Mouse (Mus musculus) heart, postnatal 10 days (tissue): ENCODE data around the gene Lrrc43. TPM values are rescaled to one million over a fixed set of nuclear protein-coding genes. Genes with fewer than 3 reads are reported as not detected.

Experiments
- DNase-seq, 2 experiments: peaks; one replicate each; pipeline ENCODE4 v3.0.0; 2021
- intact Hi-C: fragments of 180-260 bp; cut with DNase I; formaldehyde crosslinking; loops from one replicate; pipeline ENCODE4 v1.15.1; 2025
- microRNA-seq, 2 experiments: library from miRNA; unstranded; fragments of <30 nt; microRNA quantifications; one replicate each; pipeline ENCODE4 v1.2.0; 2022
- total RNA-seq, 2 experiments: library from RNA; stranded (reverse); gene quantifications; 2 replicates each; pipeline ENCODE4 v1.2.3; 2021

Lrrc43 gene
- total RNA-seq, 2 experiments from 2014 or later = not detected

- intact Hi-C loops = no loop called here
- DNase-seq = no peak
Measured at GRCm38 (mm10) chr5:123512102-123512501, 23.0 kb downstream of the Lrrc43 start.

GRCm38 (mm10) chr5:123514871-123515270, 25.8 kb downstream of the Lrrc43 start:
- DNase-seq = no peak
- intact Hi-C loops = no loop called here

GRCm38 (mm10) chr5:123520666-123521065, 31.6 kb downstream of the Lrrc43 start:
- no peak for DNase-seq
- intact Hi-C loops = no loop called here

GRCm38 (mm10) chr5:123521621-123522020, 32.5 kb downstream of the Lrrc43 start:
- DNase-seq = no peak
- intact Hi-C loops = no loop called here

- no peak for DNase-seq
Measured at GRCm38 (mm10) chr5:123522166-123522565, 33.1 kb downstream of the Lrrc43 start.

GRCm38 (mm10) chr5:123523692-123524392, 34.7 kb downstream of the Lrrc43 start, which contains the start of gene Diablo:
Gene Diablo (minus strand): TSS chr5:123524176.
- intact Hi-C loops = no loop called here
- peak; percentile 99 for DNase-seq

More at GRCm38 (mm10) chr5:123522166-123522565, 33.1 kb downstream of the Lrrc43 start:
- intact Hi-C loops = no loop called here

- no peak for DNase-seq
- intact Hi-C loops = no loop called here
Measured at GRCm38 (mm10) chr5:123524393-123524750, 35.3 kb downstream of the Lrrc43 start.

GRCm38 (mm10) chr5:123525281-123525680, 36.2 kb downstream of the Lrrc43 start, which contains the start of gene Gm49027:
Gene Gm49027 (minus strand): TSS chr5:123525488.
- no peak for DNase-seq
- intact Hi-C loops = no loop called here

- intact Hi-C loops = no loop called here
- DNase-seq = no peak
Measured at GRCm38 (mm10) chr5:123525916-123526495, 36.9 kb downstream of the Lrrc43 start.

- intact Hi-C loops = no loop called here
- no peak for DNase-seq
Measured at GRCm38 (mm10) chr5:123528641-123529040, 39.5 kb downstream of the Lrrc43 start.

- intact Hi-C loops = no loop called here
- no peak for DNase-seq
Measured at GRCm38 (mm10) chr5:123530056-123530455, 41.0 kb downstream of the Lrrc43 start.

GRCm38 (mm10) chr5:123533801-123534200, 44.7 kb downstream of the Lrrc43 start:
- DNase-seq = no peak
- intact Hi-C loops = no loop called here

GRCm38 (mm10) chr5:123555693-123556092, 66.6 kb downstream of the Lrrc43 start:
- intact Hi-C loops = no loop called here
- peak in 1 of 2 experiments; percentile 21 for DNase-seq

- peak; percentile 69 to 73 for DNase-seq
- intact Hi-C loops = no loop called here
Measured at GRCm38 (mm10) chr5:123556451-123556850, 67.3 kb downstream of the Lrrc43 start.

Small RNAs within 50 kb of the gene (microRNA-seq; reads per million reads assigned to microRNA genes)
- gene Mir7647 = 1.7 to 2.6 reads per million in 2 experiments

Other genes with a start within 250 kb of the Lrrc43 start
- gene Wdr66, start 237.2 kb upstream of the Lrrc43 start, total RNA-seq = 1 to 10 TPM; 1.5 to 1.7 TPM
- 10 to 100 TPM; 11.9 to 14.2 TPM for gene Bcl7a, start 145.5 kb upstream of the Lrrc43 start, total RNA-seq
- 10 to 100 TPM; 24.7 to 26.3 TPM for gene Mlxip, start 94.5 kb upstream of the Lrrc43 start, total RNA-seq
- not detected for gene Il31, start 184 bp downstream of the Lrrc43 start, total RNA-seq
- gene B3gnt4, start 21.2 kb downstream of the Lrrc43 start, total RNA-seq = not detected
- gene Diablo, start 34.9 kb downstream of the Lrrc43 start, total RNA-seq = 10 to 100 TPM; 54.5 to 59.1 TPM
- not detected for gene Gm49027, start 36.2 kb downstream of the Lrrc43 start, total RNA-seq
- 10 to 100 TPM; 34.6 to 34.8 TPM for gene Vps33a, start 83.7 kb downstream of the Lrrc43 start, total RNA-seq
- gene Clip1, start 195.3 kb downstream of the Lrrc43 start, total RNA-seq = 100 to 1,000 TPM; 135 to 144 TPM
- 10 to 100 TPM; 39.4 to 49.5 TPM for gene Zcchc8, start 231.8 kb downstream of the Lrrc43 start, total RNA-seq